Mouse (Mus musculus): ENCODE results near the gene Cct3. TPM values are rescaled to one million over a fixed set of nuclear protein-coding genes. Genes with fewer than 3 reads are reported as not detected.
"Not testable (repeated sequence)": the region's sequence is repeated elsewhere in the genome, so short reads cannot be mapped to it uniquely, and the experiment has no call there.

Cct3 gene
- 100 to 1,000 TPM; 171 to 193 TPM for total RNA-seq (2021)
- long read RNA-seq, experiment 1, transcript Cct3-201 (14 exons, 1,977 nt), result major isoform, 73 of 82 reads
- long read RNA-seq, experiment 1, partial matches to known transcripts, result 4 of 82 reads
- long read RNA-seq, experiment 1, other reads (novel, unspliced or antisense), result 4 of 82 reads
- long read RNA-seq, experiment 2, transcript Cct3-201 (14 exons, 1,977 nt), result major isoform, 120 of 132 reads
- long read RNA-seq, experiment 2, partial matches to known transcripts, result 6 of 132 reads
- long read RNA-seq, experiment 2, other reads (novel, unspliced or antisense), result 6 of 132 reads

- peak; percentile 55 for TF ChIP-seq CTCF (conservative IDR thresholded peaks at IDR 0.05)
- DNase-seq (ENCODE audit: low spot score in 2 of 2), result peak; percentile 93 to 98
- Histone ChIP-seq H3K4me3 (peak within 1 kb of the TSS; percentile 96), H3K27ac (peak within 1 kb of the TSS; percentile 96)
These were observed at the start of gene Cct3, which contains the start of gene Tsacc for GRCm38 (mm10) chr3:88296561-88297318. Gene Cct3 (plus strand): TSS chr3:88297116. Gene Tsacc (minus strand): TSS chr3:88296999.

DNA sequence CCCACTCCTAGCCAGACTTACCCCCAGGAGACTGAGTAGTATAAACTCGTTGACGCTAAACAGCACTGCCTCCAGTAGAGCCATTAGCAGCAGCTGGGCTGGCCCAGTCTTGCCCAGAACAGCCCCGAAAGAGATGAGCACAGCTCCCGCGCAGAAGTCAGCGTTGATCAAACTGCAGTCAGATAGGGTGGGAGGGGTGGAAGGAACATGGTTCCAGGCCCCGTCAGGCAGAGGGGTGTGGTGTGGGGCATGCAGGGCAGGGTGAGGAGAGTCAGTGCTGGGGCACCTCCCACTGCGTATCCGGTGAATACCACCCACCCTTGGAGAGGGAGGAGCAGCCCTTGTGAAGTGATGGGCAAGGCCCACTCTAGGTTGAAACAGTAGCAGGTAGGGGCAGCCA lies 49.2 kb upstream of the Cct3 start:
- H3K27ac ChIP-seq, result no peak overlapping the region
- TF ChIP-seq CTCF (conservative IDR thresholded peaks at IDR 0.05), result no peak
- no peak overlapping the region for H3K4me3 ChIP-seq
- no peak for DNase-seq (ENCODE audit: low spot score in 2 of 2)

GRCm38 (mm10) chr3:88248406-88248805 lies 48.5 kb upstream of the Cct3 start:
- DNase-seq (ENCODE audit: low spot score in 2 of 2), result no peak
- H3K4me3 ChIP-seq, result no peak overlapping the region
- TF ChIP-seq CTCF (conservative IDR thresholded peaks at IDR 0.05), result no peak
- H3K27ac ChIP-seq, result no peak overlapping the region

- no peak overlapping the region for H3K4me3 ChIP-seq
- no peak for DNase-seq (ENCODE audit: low spot score in 2 of 2)
- no peak overlapping the region for H3K27ac ChIP-seq
- TF ChIP-seq CTCF (conservative IDR thresholded peaks at IDR 0.05), result no peak
These were observed 44.2 kb upstream of the Cct3 start for GRCm38 (mm10) chr3:88252739-88253138.

DNA sequence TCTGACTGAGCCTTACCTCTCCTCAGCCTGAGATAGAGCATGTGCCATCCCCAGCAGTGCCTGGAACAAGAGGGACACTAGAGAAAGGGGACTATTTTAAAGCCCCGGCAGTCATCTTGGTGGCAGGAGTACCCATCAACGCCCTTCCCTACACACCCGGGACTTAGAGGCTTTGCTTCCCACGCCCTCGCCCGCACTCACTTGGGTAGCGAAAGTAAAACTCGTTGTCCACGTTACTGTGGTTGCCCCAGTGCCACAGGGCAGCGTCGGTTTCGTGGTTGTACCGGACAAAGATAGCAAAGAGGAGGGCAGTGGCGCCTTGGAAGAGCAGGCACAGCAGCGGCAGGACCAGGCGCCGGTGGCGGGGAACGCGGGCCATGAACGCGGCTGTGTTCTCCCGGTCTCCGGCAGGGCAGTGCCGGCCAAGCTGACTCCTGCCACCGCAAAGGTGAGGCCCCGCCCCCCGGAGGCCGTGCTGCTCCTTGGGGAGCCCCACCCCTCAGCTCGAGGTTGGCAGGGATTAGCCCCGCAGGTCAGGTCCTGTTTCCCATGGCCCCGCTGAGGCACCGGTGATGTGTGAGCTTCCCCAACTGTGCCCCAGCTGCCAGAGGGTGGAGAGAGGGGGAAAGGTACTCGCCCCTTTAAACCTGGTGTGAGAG lies 42.5 kb upstream of the Cct3 start, which contains the start of gene Rhbg:
Gene Rhbg (minus strand): TSS at position 442 of the 659 bp plus-strand sequence.
- H3K4me3 ChIP-seq, result peak within 1 kb of the TSS; percentile 43
- TF ChIP-seq CTCF (conservative IDR thresholded peaks at IDR 0.05), result no peak
- no peak within 1 kb of the TSS for H3K27ac ChIP-seq
- DNase-seq (ENCODE audit: low spot score in 2 of 2), result no peak

DNA sequence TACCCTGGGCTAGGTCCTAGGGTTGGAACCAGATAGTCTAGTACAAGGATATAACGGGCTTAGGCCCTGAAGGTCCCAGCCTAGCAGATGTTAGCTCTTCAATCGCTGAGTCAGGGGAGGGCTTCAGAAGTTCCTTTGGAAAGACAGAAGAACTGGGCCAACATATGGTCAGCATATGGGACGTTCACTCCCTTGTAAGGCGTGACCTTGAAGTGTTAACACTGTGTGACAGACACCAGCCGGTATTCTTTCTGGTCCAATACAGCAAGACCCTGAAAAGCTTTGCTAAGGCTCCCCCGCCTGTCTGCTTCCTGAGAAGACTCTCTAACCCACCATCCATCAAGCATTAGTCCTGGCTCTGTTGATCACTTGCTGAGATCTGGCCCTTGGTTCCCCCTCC lies 41.0 kb upstream of the Cct3 start:
- Histone ChIP-seq H3K27ac (no peak overlapping the region), H3K4me3 (no peak overlapping the region)
- DNase-seq (ENCODE audit: low spot score in 2 of 2), result no peak
- TF ChIP-seq CTCF (conservative IDR thresholded peaks at IDR 0.05), result no peak

DNA sequence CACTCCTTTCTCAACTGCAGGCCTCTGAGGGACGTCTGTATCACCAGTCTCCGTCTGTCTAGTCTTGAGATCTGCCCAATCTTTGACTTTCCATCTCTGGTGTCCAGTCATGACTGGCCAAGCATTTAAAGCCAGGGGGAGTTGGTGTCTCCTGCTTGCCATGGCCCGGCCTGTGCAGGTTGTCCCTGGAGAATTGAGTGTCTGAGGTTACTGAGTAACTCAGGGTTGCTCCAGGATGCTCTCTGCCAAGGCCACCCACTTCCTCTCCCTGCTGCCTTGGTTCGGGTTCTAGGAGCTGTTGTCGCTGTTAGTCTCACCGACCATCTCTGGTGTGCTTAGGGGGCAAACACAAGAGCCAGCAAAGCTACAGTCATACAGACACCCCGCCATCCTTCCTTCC lies 40.5 kb upstream of the Cct3 start:
- no peak for TF ChIP-seq CTCF (conservative IDR thresholded peaks at IDR 0.05)
- no peak for DNase-seq (ENCODE audit: low spot score in 2 of 2)
- no peak overlapping the region for H3K4me3 ChIP-seq

DNA sequence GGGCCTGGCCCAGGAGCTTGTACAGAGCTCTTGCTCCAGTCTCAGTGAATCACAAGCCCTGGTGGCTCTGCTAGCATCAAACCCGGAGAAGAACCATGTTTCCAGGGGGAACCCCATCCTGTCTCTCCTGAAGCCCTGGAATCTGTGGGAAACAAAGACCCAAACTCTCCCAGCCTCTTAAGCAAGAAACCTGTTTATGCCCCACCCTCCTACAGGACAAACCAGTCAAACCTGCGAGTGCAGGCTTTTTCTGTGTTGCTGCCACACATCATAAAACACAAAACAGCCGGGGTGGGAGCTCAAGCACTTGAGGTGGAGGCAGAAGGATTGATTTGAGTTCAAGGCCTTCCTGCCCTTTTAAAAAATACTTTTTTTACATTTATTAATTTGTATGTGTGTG lies 34.6 kb upstream of the Cct3 start:
- DNase-seq (ENCODE audit: low spot score in 2 of 2), result no peak
- TF ChIP-seq CTCF (conservative IDR thresholded peaks at IDR 0.05), result no peak

More for the DNA sequence above, 40.5 kb upstream of the Cct3 start:
- no peak overlapping the region for H3K27ac ChIP-seq

GRCm38 (mm10) chr3:88268014-88268413 lies 28.9 kb upstream of the Cct3 start:
- not testable (repeated sequence) for DNase-seq (ENCODE audit: low spot score in 2 of 2); H3K4me3 ChIP-seq; H3K27ac ChIP-seq

More for the DNA sequence above, 34.6 kb upstream of the Cct3 start:
- H3K27ac ChIP-seq, result no peak overlapping the region
- no peak overlapping the region for H3K4me3 ChIP-seq

- DNase-seq (ENCODE audit: low spot score in 2 of 2), result no peak
- H3K27ac ChIP-seq, result no peak overlapping the region
- H3K4me3 ChIP-seq, result no peak overlapping the region
- TF ChIP-seq CTCF (conservative IDR thresholded peaks at IDR 0.05), result no peak
These were observed 27.9 kb upstream of the Cct3 start for GRCm38 (mm10) chr3:88268991-88269390.

GRCm38 (mm10) chr3:88271298-88271697 lies 25.6 kb upstream of the Cct3 start:
- peak; percentile 18; the same call in 1 of the 2 replicates for TF ChIP-seq CTCF (conservative IDR thresholded peaks at IDR 0.05)
- not testable (repeated sequence) for H3K4me3 ChIP-seq; DNase-seq (ENCODE audit: low spot score in 2 of 2); H3K27ac ChIP-seq

GRCm38 (mm10) chr3:88271859-88272258 lies 25.1 kb upstream of the Cct3 start:
- Histone ChIP-seq H3K4me3 (no peak overlapping the region), H3K27ac (no peak overlapping the region)
- TF ChIP-seq CTCF (conservative IDR thresholded peaks at IDR 0.05), result no peak
- DNase-seq (ENCODE audit: low spot score in 2 of 2), result no peak

DNA sequence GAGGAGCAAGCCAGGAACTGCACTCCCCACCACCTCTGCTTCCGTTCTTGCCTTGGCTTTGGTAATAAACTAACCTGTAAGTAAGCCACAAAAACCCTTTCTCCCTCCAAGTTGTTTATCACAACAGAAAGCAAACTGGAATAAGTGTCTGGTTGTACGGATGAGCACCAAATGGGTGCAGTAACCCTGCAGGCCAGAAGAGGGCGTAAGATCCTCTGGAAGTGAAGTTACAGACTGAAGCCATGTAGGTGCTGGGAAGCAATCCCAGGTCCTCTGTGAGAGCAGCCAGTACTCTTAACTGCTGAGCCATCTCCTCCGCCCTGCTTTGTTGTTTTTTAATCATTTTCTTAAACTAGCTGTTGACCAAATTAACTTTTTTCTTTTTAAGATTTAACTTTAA lies 22.9 kb upstream of the Cct3 start:
- H3K4me3 ChIP-seq, result no peak overlapping the region
- H3K27ac ChIP-seq, result no peak overlapping the region
- peak; percentile 60 for TF ChIP-seq CTCF (conservative IDR thresholded peaks at IDR 0.05)
- no peak for DNase-seq (ENCODE audit: low spot score in 2 of 2)

All from layer of hippocampus, adult 2 months (tissue).